Mouse (Mus musculus): ENCODE results near the gene 1700093K21Rik. TPM values are rescaled to one million over a fixed set of nuclear protein-coding genes. Genes with fewer than 3 reads are reported as not detected.
A peak's percentile ranks its signal among the peaks of the same experiment; 100 is the strongest.
"Not testable (repeated sequence)": the region's sequence is repeated elsewhere in the genome, so short reads cannot be mapped to it uniquely, and the experiment has no call there.

The 1700093K21Rik gene
- polyA plus RNA-seq (2015; fragmentation: Nextera tagmentation; extraction: Ambion mirVana): not detected in 2 replicates

GRCm38 (mm10) chr11:23520473-23521205 lies at the start of gene 1700093K21Rik:
TSS of gene 1700093K21Rik (minus strand) at chr11:23521155.
- Histone ChIP-seq H3K27me3 (no peaks in the 10 kb centered on the region), H3K9ac (no peak within 1 kb of the TSS), H3K4me2 (replicated peaks) (no peak within 1 kb of the TSS), H3K27ac (no peak within 1 kb of the TSS), H3K4me3 (no peak within 1 kb of the TSS), H3K4me1 (no peaks in the 10 kb centered on the region), H3K36me3 (no peaks in the 10 kb centered on the region), H3K9me3 (no peaks in the 10 kb centered on the region)
- ATAC-seq (ENCODE audit: low FRiP score, low read depth): no peak
- WGBS: 50% methylated on average over 5 of the region's 5 CpGs

- Histone ChIP-seq H3K36me3 (peaks cover 20% of the 10 kb centered on the region), H3K27me3 (no peaks in the 10 kb centered on the region), H3K27ac (no peak overlapping the region), H3K4me2 (replicated peaks) (no peak overlapping the region), H3K4me3 (no peak overlapping the region), H3K9me3 (no peaks in the 10 kb centered on the region), H3K4me1 (no peaks in the 10 kb centered on the region), H3K9ac (0 out of 2 replicates have a peak overlapping the region, but pooled peaks have one; percentile 35)
- no peak for ATAC-seq (ENCODE audit: low FRiP score, low read depth)
- 91% methylated on average over 7 of the region's 7 CpGs for WGBS
Measured at GRCm38 (mm10) chr11:23570130-23570529, 49.2 kb upstream of the 1700093K21Rik start.

- Histone ChIP-seq H3K9me3 (no peaks in the 10 kb centered on the region), H3K4me3 (no peak overlapping the region), H3K27me3 (no peaks in the 10 kb centered on the region), H3K27ac (no peak overlapping the region), H3K4me1 (no peaks in the 10 kb centered on the region), H3K9ac (no peak overlapping the region), H3K36me3 (peaks cover 9% of the 10 kb centered on the region), H3K4me2 (replicated peaks) (no peak overlapping the region)
- 53% methylated on average over 6 of the region's 6 CpGs for WGBS
- no peak for ATAC-seq (ENCODE audit: low FRiP score, low read depth)
Measured at GRCm38 (mm10) chr11:23565761-23566160, 44.8 kb upstream of the 1700093K21Rik start.

GRCm38 (mm10) chr11:23557039-23557630 lies 36.2 kb upstream of the 1700093K21Rik start:
- Histone ChIP-seq H3K36me3 (no peaks in the 10 kb centered on the region; the same call in 1 of the 2 replicates), H3K4me3 (no peak overlapping the region), H3K4me2 (replicated peaks) (no peak overlapping the region), H3K4me1 (no peaks in the 10 kb centered on the region), H3K27me3 (no peaks in the 10 kb centered on the region), H3K27ac (no peak overlapping the region), H3K9me3 (no peaks in the 10 kb centered on the region), H3K9ac (no peak overlapping the region)
- no peak for ATAC-seq (ENCODE audit: low FRiP score, low read depth)
- WGBS: 56% methylated on average over 6 of the region's 6 CpGs

GRCm38 (mm10) chr11:23537446-23537845 lies 16.5 kb upstream of the 1700093K21Rik start:
- H3K36me3 ChIP-seq: no peaks in the 10 kb centered on the region
- no peak overlapping the region for H3K9ac ChIP-seq
- H3K9me3 ChIP-seq: no peaks in the 10 kb centered on the region
- H3K4me2 ChIP-seq (replicated peaks): no peak overlapping the region
- no peak for ATAC-seq (ENCODE audit: low FRiP score, low read depth)
- H3K27ac ChIP-seq: no peak overlapping the region
- H3K27me3 ChIP-seq: no peaks in the 10 kb centered on the region
- 91% methylated on average over 2 of the region's 2 CpGs for WGBS
- H3K4me3 ChIP-seq: no peak overlapping the region
- H3K4me1 ChIP-seq: no peaks in the 10 kb centered on the region

- Histone ChIP-seq H3K9ac (no peak overlapping the region), H3K36me3 (no peaks in the 10 kb centered on the region), H3K4me1 (no peaks in the 10 kb centered on the region), H3K9me3 (no peaks in the 10 kb centered on the region), H3K27ac (no peak overlapping the region), H3K4me2 (replicated peaks) (no peak overlapping the region), H3K4me3 (no peak overlapping the region), H3K27me3 (no peaks in the 10 kb centered on the region)
- WGBS: 76% methylated on average over 3 of the region's 3 CpGs
- no peak for ATAC-seq (ENCODE audit: low FRiP score, low read depth)
Measured at GRCm38 (mm10) chr11:23518981-23519380, 2.0 kb downstream of the 1700093K21Rik start.

- no peak overlapping the region for H3K4me3 ChIP-seq
- ATAC-seq (ENCODE audit: low FRiP score, low read depth): no peak
Measured at GRCm38 (mm10) chr11:23515315-23515714, 5.6 kb downstream of the 1700093K21Rik start.

GRCm38 (mm10) chr11:23514785-23515184 lies 6.2 kb downstream of the 1700093K21Rik start:
- not testable (repeated sequence) for H3K36me3 ChIP-seq; H3K27ac ChIP-seq; H3K9me3 ChIP-seq; ATAC-seq (ENCODE audit: low FRiP score, low read depth); H3K4me3 ChIP-seq; H3K4me2 ChIP-seq (replicated peaks); H3K9ac ChIP-seq; H3K4me1 ChIP-seq; H3K27me3 ChIP-seq
- 51% methylated on average over 4 of the region's 4 CpGs for WGBS

More at GRCm38 (mm10) chr11:23515315-23515714, 5.6 kb downstream of the 1700093K21Rik start:
- Histone ChIP-seq H3K9ac (no peak overlapping the region), H3K27ac (no peak overlapping the region), H3K9me3 (no peaks in the 10 kb centered on the region), H3K4me2 (replicated peaks) (no peak overlapping the region), H3K27me3 (no peaks in the 10 kb centered on the region), H3K36me3 (no peaks in the 10 kb centered on the region), H3K4me1 (no peaks in the 10 kb centered on the region)
- 84% methylated on average over 2 of the region's 2 CpGs for WGBS

- H3K27ac ChIP-seq; H3K4me1 ChIP-seq; H3K9ac ChIP-seq; H3K4me2 ChIP-seq (replicated peaks); ATAC-seq (ENCODE audit: low FRiP score, low read depth); H3K27me3 ChIP-seq; H3K4me3 ChIP-seq; H3K36me3 ChIP-seq; H3K9me3 ChIP-seq: not testable (repeated sequence)
- 58% methylated on average over 5 of the region's 5 CpGs for WGBS
Measured at GRCm38 (mm10) chr11:23504801-23505200, 16.2 kb downstream of the 1700093K21Rik start.

GRCm38 (mm10) chr11:23498609-23499008 lies 22.3 kb downstream of the 1700093K21Rik start:
- no peaks in the 10 kb centered on the region for H3K9me3 ChIP-seq
- H3K9ac ChIP-seq: peak overlapping the region; percentile 63; the same call in 1 of the 2 replicates
- peak overlapping the region; percentile 80; the same call in 1 of the 2 replicates for H3K27ac ChIP-seq
- no peak for ATAC-seq (ENCODE audit: low FRiP score, low read depth)
- peaks cover 23% of the 10 kb centered on the region for H3K4me1 ChIP-seq
- peaks cover 22% of the 10 kb centered on the region for H3K36me3 ChIP-seq
- peak overlapping the region; percentile 84 for H3K4me3 ChIP-seq
- no peaks in the 10 kb centered on the region for H3K27me3 ChIP-seq
- 71% methylated on average over 5 of the region's 5 CpGs for WGBS
- H3K4me2 ChIP-seq (replicated peaks): peak overlapping the region; percentile 79

- peak within 1 kb of the TSS; percentile 79 for H3K4me2 ChIP-seq (replicated peaks)
- ATAC-seq (ENCODE audit: low FRiP score, low read depth): peak; percentile 96
- no peaks in the 10 kb centered on the region for H3K27me3 ChIP-seq
- WGBS: under 1% methylated on average over 59 of the region's 66 CpGs
- H3K9ac ChIP-seq: peak within 1 kb of the TSS; percentile 93
- H3K4me1 ChIP-seq: peaks cover 23% of the 10 kb centered on the region
- H3K9me3 ChIP-seq: no peaks in the 10 kb centered on the region
- peak within 1 kb of the TSS; percentile 95 for H3K27ac ChIP-seq
- H3K36me3 ChIP-seq: peaks cover 29% of the 10 kb centered on the region
- peak within 1 kb of the TSS; percentile 84 for H3K4me3 ChIP-seq
Measured at GRCm38 (mm10) chr11:23497718-23498509, 23.0 kb downstream of the 1700093K21Rik start, which contains the start of gene Ahsa2. TSS of gene Ahsa2 (minus strand) at chr11:23498030.

GRCm38 (mm10) chr11:23497335-23497717 lies 23.6 kb downstream of the 1700093K21Rik start:
- peak overlapping the region; percentile 93 for H3K9ac ChIP-seq

More at GRCm38 (mm10) chr11:23497335-23497717, 23.6 kb downstream of the 1700093K21Rik start:
- Histone ChIP-seq H3K36me3 (peaks cover 35% of the 10 kb centered on the region), H3K27ac (peak overlapping the region; percentile 95), H3K9me3 (no peaks in the 10 kb centered on the region), H3K4me1 (peaks cover 23% of the 10 kb centered on the region), H3K4me3 (peak overlapping the region; percentile 84), H3K4me2 (replicated peaks) (peak overlapping the region; percentile 79), H3K27me3 (no peaks in the 10 kb centered on the region)
- ATAC-seq (ENCODE audit: low FRiP score, low read depth): peak; percentile 85
- WGBS: under 1% methylated on average over 22 of the region's 22 CpGs

Measured in limb, embryonic 13.5 days (tissue).